Comparison of ENCODE assay signal across 17 mouse cellular contexts in the genomic region with DNA sequence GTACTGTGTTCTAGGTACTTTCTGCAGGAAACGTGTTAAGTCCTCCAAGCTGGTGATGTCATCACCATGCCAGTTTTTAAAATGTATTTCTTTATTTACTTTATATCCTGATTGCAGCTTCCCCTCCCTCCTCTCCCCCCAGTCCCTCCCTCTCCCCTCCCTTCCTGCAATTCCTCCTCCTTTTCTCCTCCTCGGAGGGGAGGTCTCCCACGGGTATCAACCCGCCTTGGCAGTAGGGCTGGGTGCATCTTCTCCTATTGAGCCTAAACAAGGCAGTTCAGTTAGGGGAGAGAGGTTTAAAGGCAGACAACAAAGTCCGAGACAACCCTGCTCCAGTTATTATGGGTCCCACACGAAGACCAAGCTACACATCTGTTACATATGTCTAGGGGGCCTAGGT. TPM values are rescaled to one million over a fixed set of nuclear protein-coding genes. Genes with fewer than 3 reads are reported as not detected.
DNase-seq lines count a peak whose midpoint lies in the region; ATAC-seq and TF ChIP-seq lines count a peak whose summit lies in the region.
"Had no signal": no experiment of that assay in that cellular context is flagged by ENCODE, and none has a peak within 500 bp of the region (broad histone marks: within the 10 kb centered on the region; RNA-seq: fewer than 3 reads in every experiment).

No protein-coding gene starts in this region.

- TF ChIP-seq EP300 in liver, postnatal 0 days (IDR thresholded peaks at IDR 0.05; ENCODE audit: low read depth), result no peak

- ATAC-seq in forebrain, postnatal 0 days, result no peak
- no peak for ATAC-seq in intestine, embryonic 14.5 days (replicated peaks; ENCODE audit: low FRiP score, low TSS enrichment, low read depth)
- ATAC-seq in intestine, postnatal 0 days, result no peak
- no peak for ATAC-seq in lung, embryonic 16.5 days (ENCODE audit: low read depth)
- no peak for ATAC-seq in liver, postnatal 0 days
- no peak for ATAC-seq in cerebellum, adult (ENCODE audit: insufficient number of reproducible peaks, low FRiP score, low TSS enrichment)
- ATAC-seq: forebrain, embryonic 15.5 days; midbrain, embryonic 16.5 days had no signal

- H3K4me2 ChIP-seq in forebrain, postnatal 0 days (ENCODE audit: low read depth), result no peak overlapping the region
- no peak overlapping the region for H3K4me2 ChIP-seq in intestine, embryonic 14.5 days (ENCODE audit: low read length)
- no peak overlapping the region for H3K4me2 ChIP-seq in intestine, postnatal 0 days (replicated peaks; ENCODE audit: low read depth)
- no peak overlapping the region for H3K4me2 ChIP-seq in lung, embryonic 16.5 days (ENCODE audit: low read depth, low read length)
- no peak overlapping the region for H3K4me2 ChIP-seq in liver, postnatal 0 days (ENCODE audit: low read depth, low read length)
- H3K4me2 ChIP-seq: embryonic facial prominence, embryonic 13.5 days; forebrain, embryonic 15.5 days had no signal

- no peak overlapping the region for H3K4me3 ChIP-seq in forebrain, embryonic 10.5 days
- H3K4me3 ChIP-seq in forebrain, postnatal 0 days (ENCODE audit: low read depth, low read length), result no peak overlapping the region
- no peak overlapping the region for H3K4me3 ChIP-seq in intestine, embryonic 14.5 days (ENCODE audit: low read depth, low read length)
- no peak overlapping the region for H3K4me3 ChIP-seq in intestine, postnatal 0 days (ENCODE audit: low read depth, low read length)
- H3K4me3 ChIP-seq in lung, embryonic 16.5 days (ENCODE audit: low read length), result no peak overlapping the region
- no peak overlapping the region for H3K4me3 ChIP-seq in liver, postnatal 0 days (ENCODE audit: low read depth, low read length)
- H3K4me3 ChIP-seq: embryonic facial prominence, embryonic 13.5 days; forebrain, embryonic 15.5 days; neural tube, embryonic 12.5 days had no signal

- H3K36me3 ChIP-seq in forebrain, embryonic 10.5 days (replicated peaks), result no peaks in the 10 kb centered on the region
- no peaks in the 10 kb centered on the region for H3K36me3 ChIP-seq in forebrain, postnatal 0 days (ENCODE audit: insufficient read depth)
- no peaks in the 10 kb centered on the region for H3K36me3 ChIP-seq in intestine, embryonic 14.5 days (ENCODE audit: control insufficient read depth, insufficient read depth, low read length)
- H3K36me3 ChIP-seq in intestine, postnatal 0 days (ENCODE audit: control insufficient read depth, insufficient read depth), result no peaks in the 10 kb centered on the region
- no peaks in the 10 kb centered on the region for H3K36me3 ChIP-seq in lung, embryonic 16.5 days (ENCODE audit: control insufficient read depth, insufficient read depth, low read length)
- no peaks in the 10 kb centered on the region for H3K36me3 ChIP-seq in liver, postnatal 0 days (replicated peaks; ENCODE audit: insufficient read depth, low read length)
- H3K36me3 ChIP-seq: embryonic facial prominence, embryonic 13.5 days; forebrain, embryonic 15.5 days; neural tube, embryonic 12.5 days had no signal

- peak overlapping the region; percentile 72; the same call in 1 of the 2 replicates for H3K27ac ChIP-seq in forebrain, embryonic 10.5 days
- H3K27ac ChIP-seq in forebrain, postnatal 0 days (ENCODE audit: low read depth, low read length), result no peak overlapping the region
- peak overlapping the region; percentile 82 for H3K27ac ChIP-seq in intestine, embryonic 14.5 days (ENCODE audit: low read depth)
- H3K27ac ChIP-seq in intestine, postnatal 0 days (ENCODE audit: low read depth, low read length), result no peak overlapping the region
- peak overlapping the region; percentile 41 for H3K27ac ChIP-seq in lung, embryonic 16.5 days (ENCODE audit: low read length)
- H3K27ac ChIP-seq in liver, postnatal 0 days (ENCODE audit: low read depth), result peak overlapping the region; percentile 34; the same call in 1 of the 2 replicates
- H3K27ac ChIP-seq: forebrain, embryonic 15.5 days; neural tube, embryonic 12.5 days had no signal

- H3K9me3 ChIP-seq in forebrain, embryonic 10.5 days, result no peaks in the 10 kb centered on the region
- H3K9me3 ChIP-seq in forebrain, postnatal 0 days (ENCODE audit: low read length), result no peaks in the 10 kb centered on the region
- H3K9me3 ChIP-seq in intestine, embryonic 14.5 days (ENCODE audit: control insufficient read depth, low read length), result no peaks in the 10 kb centered on the region
- no peaks in the 10 kb centered on the region for H3K9me3 ChIP-seq in intestine, postnatal 0 days (ENCODE audit: control insufficient read depth)
- no peaks in the 10 kb centered on the region for H3K9me3 ChIP-seq in lung, embryonic 16.5 days (ENCODE audit: control insufficient read depth, low read length)
- H3K9me3 ChIP-seq in liver, postnatal 0 days (ENCODE audit: low read length), result no peaks in the 10 kb centered on the region
- H3K9me3 ChIP-seq: embryonic facial prominence, embryonic 13.5 days; forebrain, embryonic 15.5 days; neural tube, embryonic 12.5 days had no signal

- DNase-seq in forebrain, embryonic 10.5 days (ENCODE audit: extremely low spot score, low spot score), result no peak
- DNase-seq in forebrain, postnatal 0 days, result no peak
- no peak for DNase-seq in intestine, embryonic 14.5 days (ENCODE audit: low spot score)
- DNase-seq in lung, postnatal 36 days, result no peak
- no peak for DNase-seq in liver, postnatal 0 days
- DNase-seq: adrenal gland, adult 8-10 months; gastrocnemius, postnatal 36 days; spleen, adult 18-20 months had no signal

- TF ChIP-seq CTCF in forebrain, postnatal 0 days (IDR thresholded peaks at IDR 0.05; ENCODE audit: low read depth), result no peak
- no peak for TF ChIP-seq CTCF in intestine, postnatal 0 days (IDR thresholded peaks at IDR 0.05; ENCODE audit: low read depth)
- TF ChIP-seq CTCF in liver, postnatal 0 days (IDR thresholded peaks at IDR 0.05; ENCODE audit: low read depth), result no peak

- WGBS in forebrain, embryonic 10.5 days, result 67% methylated on average over 6 of the region's 6 CpGs
- 61% methylated on average over 6 of the region's 6 CpGs for WGBS in forebrain, postnatal 0 days
- 58% methylated on average over 6 of the region's 6 CpGs for WGBS in intestine, embryonic 14.5 days
- 63% methylated on average over 6 of the region's 6 CpGs for WGBS in intestine, postnatal 0 days
- WGBS in lung, embryonic 16.5 days, result 42% methylated on average over 6 of the region's 6 CpGs
- 63% methylated on average over 6 of the region's 6 CpGs for WGBS in liver, postnatal 0 days (ENCODE audit: insufficient replicate concordance)

- peaks cover 15% of the 10 kb centered on the region for H3K4me1 ChIP-seq in forebrain, embryonic 10.5 days
- no peaks in the 10 kb centered on the region for H3K4me1 ChIP-seq in forebrain, postnatal 0 days (ENCODE audit: insufficient read depth)
- H3K4me1 ChIP-seq in intestine, embryonic 14.5 days (replicated peaks; ENCODE audit: control insufficient read depth, insufficient read depth, low read length), result peaks cover 27% of the 10 kb centered on the region
- H3K4me1 ChIP-seq in intestine, postnatal 0 days (replicated peaks; ENCODE audit: control insufficient read depth, insufficient read depth, low read length), result no peaks in the 10 kb centered on the region
- peaks cover 15% of the 10 kb centered on the region for H3K4me1 ChIP-seq in lung, embryonic 16.5 days (replicated peaks; ENCODE audit: control insufficient read depth, insufficient read depth, low read length)
- H3K4me1 ChIP-seq in liver, postnatal 0 days (ENCODE audit: insufficient read depth), result no peaks in the 10 kb centered on the region

- H3K27me3 ChIP-seq in forebrain, embryonic 10.5 days (ENCODE audit: poor library complexity, severe bottlenecking), result peaks cover 15% of the 10 kb centered on the region
- H3K27me3 ChIP-seq in forebrain, postnatal 0 days (ENCODE audit: insufficient read depth, low read length), result no peaks in the 10 kb centered on the region
- H3K27me3 ChIP-seq in intestine, embryonic 14.5 days (replicated peaks; ENCODE audit: control insufficient read depth, insufficient read depth, low read length), result no peaks in the 10 kb centered on the region; the same call in 1 of the 2 replicates
- H3K27me3 ChIP-seq in intestine, postnatal 0 days (replicated peaks; ENCODE audit: control insufficient read depth, insufficient read depth, low read length), result no peaks in the 10 kb centered on the region
- peaks cover 3% of the 10 kb centered on the region; the same call in 1 of the 2 replicates for H3K27me3 ChIP-seq in lung, embryonic 16.5 days (ENCODE audit: control insufficient read depth, insufficient read depth, low read depth, low read length)
- H3K27me3 ChIP-seq in liver, postnatal 0 days (ENCODE audit: insufficient read depth, low read length), result no peaks in the 10 kb centered on the region
- H3K27me3 ChIP-seq: embryonic facial prominence, embryonic 13.5 days; forebrain, embryonic 15.5 days had no signal

- H3K9ac ChIP-seq in forebrain, postnatal 0 days, result no peak overlapping the region
- H3K9ac ChIP-seq in intestine, embryonic 14.5 days (ENCODE audit: low read length), result no peak overlapping the region
- no peak overlapping the region for H3K9ac ChIP-seq in intestine, postnatal 0 days (ENCODE audit: low read depth, low read length)
- no peak overlapping the region for H3K9ac ChIP-seq in lung, embryonic 16.5 days (ENCODE audit: low read length)
- no peak overlapping the region for H3K9ac ChIP-seq in liver, postnatal 0 days (replicated peaks)
- H3K9ac ChIP-seq: forebrain, embryonic 15.5 days; neural tube, embryonic 12.5 days had no signal

RNA-seq across cellular contexts. Expression of gene Rem1, which starts 12.1 kb away (rescaled TPM):
- polyA plus RNA-seq in forebrain, embryonic 10.5 days (2016; fragmentation: Nextera tagmentation; extraction: Ambion mirVana), result 0.16 and 0.18 TPM in 2 replicates
- 0.46 and 2.7 TPM in 2 replicates for total RNA-seq in forebrain, postnatal 0 days (2014; rRNA removed)
- 0.44 and 0.53 TPM in 2 replicates for polyA plus RNA-seq in forebrain, postnatal 0 days (2015; fragmentation: Nextera tagmentation; extraction: Ambion mirVana)
- polyA plus RNA-seq in intestine, embryonic 14.5 days (2014; fragmentation: Nextera tagmentation; extraction: Ambion mirVana), result 9.6 and 12.9 TPM in 2 replicates
- polyA plus RNA-seq in intestine, postnatal 0 days (2015; fragmentation: Nextera tagmentation; extraction: Ambion mirVana), result 5.9 and 6.4 TPM in 2 replicates
- polyA plus RNA-seq in lung, embryonic 16.5 days (2015; fragmentation: Nextera tagmentation; extraction: Ambion mirVana), result 8.4 and 8.6 TPM in 2 replicates
- polyA plus RNA-seq in liver, postnatal 0 days (2015; fragmentation: Nextera tagmentation; extraction: Ambion mirVana), result 0.81 and 1.6 TPM in 2 replicates

RNA-seq across cellular contexts. Expression of gene Defb25, which starts 16.0 kb away (rescaled TPM):
- polyA plus RNA-seq in forebrain, embryonic 10.5 days (2016; fragmentation: Nextera tagmentation; extraction: Ambion mirVana), result not detected in 2 replicates
- not detected in 2 replicates for total RNA-seq in forebrain, postnatal 0 days (2014; rRNA removed)
- not detected in 2 replicates for polyA plus RNA-seq in forebrain, postnatal 0 days (2015; fragmentation: Nextera tagmentation; extraction: Ambion mirVana)
- 1.4 and 2.3 TPM in 2 replicates for polyA plus RNA-seq in intestine, embryonic 14.5 days (2014; fragmentation: Nextera tagmentation; extraction: Ambion mirVana)
- 0.72 TPM in 1 of 2 replicates, not detected in the other for polyA plus RNA-seq in intestine, postnatal 0 days (2015; fragmentation: Nextera tagmentation; extraction: Ambion mirVana)
- 1.2 and 3.7 TPM in 2 replicates for polyA plus RNA-seq in lung, embryonic 16.5 days (2015; fragmentation: Nextera tagmentation; extraction: Ambion mirVana)
- 0.49 TPM in 1 of 2 replicates, not detected in the other for polyA plus RNA-seq in liver, postnatal 0 days (2015; fragmentation: Nextera tagmentation; extraction: Ambion mirVana)
- total RNA-seq: gastrocnemius, postnatal 36 days; layer of hippocampus, postnatal 10 days; left cerebral cortex, postnatal 36 days had no signal
- polyA plus RNA-seq: embryonic facial prominence, embryonic 13.5 days; forebrain, embryonic 15.5 days; midbrain, embryonic 16.5 days; neural tube, embryonic 12.5 days had no signal

RNA-seq across cellular contexts. Expression of gene H13, which starts 30.4 kb away (rescaled TPM):
- 90.7 and 93.2 TPM in 2 replicates for polyA plus RNA-seq in forebrain, embryonic 10.5 days (2016; fragmentation: Nextera tagmentation; extraction: Ambion mirVana)
- total RNA-seq in forebrain, postnatal 0 days (2014; rRNA removed), result 121 and 177 TPM in 2 replicates
- polyA plus RNA-seq in forebrain, postnatal 0 days (2015; fragmentation: Nextera tagmentation; extraction: Ambion mirVana), result 165 and 166 TPM in 2 replicates
- 108 and 113 TPM in 2 replicates for polyA plus RNA-seq in intestine, embryonic 14.5 days (2014; fragmentation: Nextera tagmentation; extraction: Ambion mirVana)
- polyA plus RNA-seq in intestine, postnatal 0 days (2015; fragmentation: Nextera tagmentation; extraction: Ambion mirVana), result 110 and 111 TPM in 2 replicates
- 96.3 and 98.8 TPM in 2 replicates for polyA plus RNA-seq in lung, embryonic 16.5 days (2015; fragmentation: Nextera tagmentation; extraction: Ambion mirVana)
- 61.0 and 63.8 TPM in 2 replicates for polyA plus RNA-seq in liver, postnatal 0 days (2015; fragmentation: Nextera tagmentation; extraction: Ambion mirVana)

RNA-seq across cellular contexts. Expression of gene Defb36, which starts 34.7 kb away (rescaled TPM):
- not detected in 2 replicates for polyA plus RNA-seq in forebrain, embryonic 10.5 days (2016; fragmentation: Nextera tagmentation; extraction: Ambion mirVana)
- total RNA-seq in forebrain, postnatal 0 days (2014; rRNA removed), result not detected in 2 replicates
- polyA plus RNA-seq in forebrain, postnatal 0 days (2015; fragmentation: Nextera tagmentation; extraction: Ambion mirVana), result not detected in 2 replicates
- polyA plus RNA-seq in intestine, embryonic 14.5 days (2014; fragmentation: Nextera tagmentation; extraction: Ambion mirVana), result not detected in 2 replicates
- not detected in 2 replicates for polyA plus RNA-seq in intestine, postnatal 0 days (2015; fragmentation: Nextera tagmentation; extraction: Ambion mirVana)
- not detected in 2 replicates for polyA plus RNA-seq in lung, embryonic 16.5 days (2015; fragmentation: Nextera tagmentation; extraction: Ambion mirVana)
- polyA plus RNA-seq in liver, postnatal 0 days (2015; fragmentation: Nextera tagmentation; extraction: Ambion mirVana), result not detected in 2 replicates
- total RNA-seq: gastrocnemius, postnatal 36 days; layer of hippocampus, postnatal 10 days; left cerebral cortex, postnatal 36 days had no signal
- polyA plus RNA-seq: embryonic facial prominence, embryonic 13.5 days; forebrain, embryonic 15.5 days; midbrain, embryonic 16.5 days; neural tube, embryonic 12.5 days had no signal

RNA-seq across cellular contexts. Expression of gene Defb45, which starts 39.7 kb away (rescaled TPM):
- polyA plus RNA-seq in forebrain, embryonic 10.5 days (2016; fragmentation: Nextera tagmentation; extraction: Ambion mirVana), result not detected in 2 replicates
- total RNA-seq in forebrain, postnatal 0 days (2014; rRNA removed), result not detected in 2 replicates
- polyA plus RNA-seq in forebrain, postnatal 0 days (2015; fragmentation: Nextera tagmentation; extraction: Ambion mirVana), result not detected in 2 replicates
- polyA plus RNA-seq in intestine, embryonic 14.5 days (2014; fragmentation: Nextera tagmentation; extraction: Ambion mirVana), result not detected in 2 replicates
- polyA plus RNA-seq in intestine, postnatal 0 days (2015; fragmentation: Nextera tagmentation; extraction: Ambion mirVana), result not detected in 2 replicates
- polyA plus RNA-seq in lung, embryonic 16.5 days (2015; fragmentation: Nextera tagmentation; extraction: Ambion mirVana), result not detected in 2 replicates
- polyA plus RNA-seq in liver, postnatal 0 days (2015; fragmentation: Nextera tagmentation; extraction: Ambion mirVana), result not detected in 2 replicates
- total RNA-seq: adrenal gland, adult 8-10 months; gastrocnemius, postnatal 36 days; layer of hippocampus, postnatal 10 days; left cerebral cortex, postnatal 36 days had no signal
- polyA plus RNA-seq: embryonic facial prominence, embryonic 13.5 days; forebrain, embryonic 15.5 days; midbrain, embryonic 16.5 days; neural tube, embryonic 12.5 days had no signal

Comparison
In these comparisons a context has a peak if more than half of its experiments do, and no peak if none do; other contexts are left out.
1. H3K27ac ChIP-seq: peak in forebrain, embryonic 10.5 days (single experiment), intestine, embryonic 14.5 days (single experiment), lung, embryonic 16.5 days (single experiment) and liver, postnatal 0 days (single experiment); none in forebrain, postnatal 0 days (single experiment) and intestine, postnatal 0 days (single experiment).